Mouse (Mus musculus) intestine, postnatal 0 days (tissue): ENCODE results near the gene 4930562C15Rik. TPM values are rescaled to one million over a fixed set of nuclear protein-coding genes. Genes with fewer than 3 reads are reported as not detected.

ENCODE experiments used
- ATAC-seq: fragments of 200-750 bp; cut with Nextera tagmentation; 2 replicates; pipeline ENCODE4 v1.8.0; 2017; ENCODE audit warnings: mild to moderate bottlenecking, moderate TSS enrichment, moderate library complexity
- H3K27ac ChIP-seq: fragments of 300-500 bp; sonication (generic); 2 replicates; pipeline ENCODE4 v1.5.1; 2014; ENCODE audit warnings: mild to moderate bottlenecking, low read depth, low read length, moderate library complexity
- H3K27me3 ChIP-seq: fragments of 300-500 bp; sonication (generic); replicated peaks from 2 replicates; pipeline ENCODE4 v1.6.1; 2014; ENCODE audit warnings: low read length, mixed read lengths; ENCODE audit not compliant: control insufficient read depth, insufficient read depth
- H3K36me3 ChIP-seq: fragments of 300-500 bp; sonication (generic); 2 replicates; pipeline ENCODE4 v1.6.1; 2014; ENCODE audit warnings: mild to moderate bottlenecking, moderate library complexity; ENCODE audit not compliant: control insufficient read depth, insufficient read depth
- H3K4me1 ChIP-seq: fragments of 300-500 bp; sonication (generic); replicated peaks from 2 replicates; pipeline ENCODE4 v1.6.1; 2014; ENCODE audit warnings: antibody characterized with exemption, low read length, mixed read lengths; ENCODE audit not compliant: control insufficient read depth, insufficient read depth
- H3K4me2 ChIP-seq: fragments of 300-500 bp; sonication (generic); replicated peaks from 2 replicates; pipeline ENCODE4 v1.6.1; 2014; ENCODE audit warnings: low read depth, mild to moderate bottlenecking, moderate library complexity
- H3K4me3 ChIP-seq: fragments of 300-500 bp; sonication (generic); 2 replicates; pipeline ENCODE4 v1.5.1; 2014; ENCODE audit warnings: low read depth, low read length
- H3K9ac ChIP-seq: fragments of 300-500 bp; sonication (generic); 2 replicates; pipeline ENCODE4 v1.6.1; 2014; ENCODE audit warnings: mild to moderate bottlenecking, low read depth, low read length
- H3K9me3 ChIP-seq: fragments of 300-500 bp; sonication (generic); 2 replicates; pipeline ENCODE4 v1.6.1; 2016; ENCODE audit warnings: mixed run types; ENCODE audit not compliant: control insufficient read depth
- CTCF ChIP-seq: sonication (generic); IDR thresholded peaks from 2 replicates; pipeline ENCODE4 v1.5.1; 2016; ENCODE audit warnings: low read depth, mild to moderate bottlenecking, control low read depth, antibody characterized with exemption, moderate library complexity
- WGBS: fragments of 180-500 bp; shearing (Covaris S2); extraction: QIAGEN DNeasy Blood & Tissue Kit; methylation state at CpG from one replicate; pipeline ENCODE4 v1.1.7; 2014; 5-methylcytosine and 5-hydroxymethylcytosine counted together
- polyA plus RNA-seq: library from polyadenylated mRNA; unstranded; fragments of >200 nt; fragmentation: Nextera tagmentation; extraction: Ambion mirVana; gene quantifications from 2 replicates; pipeline ENCODE4 v1.2.1, GENCODE M21; 2015

Gene 4930562C15Rik
- polyA plus RNA-seq, 1 experiment from 2014 or later: not detected

DNA sequence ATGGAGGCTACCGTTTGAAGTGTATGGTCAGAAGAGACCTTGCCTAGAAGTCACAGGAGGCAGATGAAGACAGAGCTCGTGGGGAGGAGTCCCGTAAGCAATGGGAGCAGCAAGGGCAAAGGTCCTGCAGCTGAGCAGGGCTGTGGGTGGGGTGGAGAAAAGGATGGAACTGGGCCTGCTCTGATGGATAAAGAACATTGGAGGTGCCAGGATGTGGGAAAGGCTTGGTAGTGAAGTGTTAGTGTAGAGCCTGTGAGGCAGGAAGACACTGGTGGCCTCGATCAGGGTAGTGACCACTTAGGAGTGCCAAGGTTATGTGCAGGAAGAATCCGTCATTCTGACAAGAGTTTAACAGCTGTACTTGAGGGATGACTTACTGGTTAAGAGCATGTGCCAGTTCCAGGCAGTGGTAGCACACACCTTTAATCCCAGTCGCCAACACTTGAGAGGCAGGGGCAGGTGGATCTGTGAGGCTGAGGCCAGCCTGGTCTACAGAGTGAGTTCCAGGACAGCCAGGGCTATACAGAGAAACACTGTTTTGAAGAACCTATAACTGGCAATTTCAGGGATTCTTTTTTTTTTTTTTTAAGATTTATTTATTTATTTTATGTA, 68.4 kb downstream of the 4930562C15Rik start:
- no peak overlapping the region for H3K27ac ChIP-seq
- H3K36me3 ChIP-seq: 0 out of 2 replicates have a peak, but pooled peaks cover 13% of the 10 kb centered on the region
- no peak for TF ChIP-seq CTCF
- no peaks in the 10 kb centered on the region for H3K27me3 ChIP-seq
- no peaks in the 10 kb centered on the region for H3K4me1 ChIP-seq
- no peak overlapping the region for H3K4me3 ChIP-seq
- no peak overlapping the region for H3K4me2 ChIP-seq
- H3K9ac ChIP-seq: no peak overlapping the region
- no peaks in the 10 kb centered on the region for H3K9me3 ChIP-seq
- ATAC-seq: peak; percentile 72
- WGBS: 39% methylated on average over 6 of the region's 6 CpGs

DNA sequence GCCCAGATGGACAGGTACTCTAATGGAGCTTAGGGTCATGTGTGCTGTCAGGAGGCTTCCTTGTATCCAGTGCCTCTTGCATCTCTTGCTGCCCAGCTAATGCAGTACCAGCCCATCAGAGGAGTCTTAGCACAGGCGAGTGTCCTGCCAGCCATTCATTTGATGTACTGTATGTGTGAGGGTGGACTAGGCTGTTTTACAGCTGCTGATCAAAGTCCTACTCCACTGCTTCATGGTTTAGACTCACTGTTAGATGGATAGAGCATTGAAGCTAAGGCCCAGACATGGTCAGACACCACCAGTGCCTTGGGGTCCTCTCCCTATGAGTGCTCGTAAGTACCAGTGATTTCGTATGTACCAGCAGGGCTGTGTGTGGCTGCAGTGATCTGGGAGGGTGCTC, 69.7 kb downstream of the 4930562C15Rik start:
- no peak overlapping the region for H3K4me2 ChIP-seq
- H3K4me3 ChIP-seq: no peak overlapping the region
- H3K36me3 ChIP-seq: peaks cover 23% of the 10 kb centered on the region
- 74% methylated on average over 3 of the region's 3 CpGs for WGBS
- H3K27ac ChIP-seq: no peak overlapping the region
- no peaks in the 10 kb centered on the region for H3K4me1 ChIP-seq
- H3K9me3 ChIP-seq: no peaks in the 10 kb centered on the region
- peak; percentile 61 for ATAC-seq
- no peak for TF ChIP-seq CTCF
- no peak overlapping the region for H3K9ac ChIP-seq
- no peaks in the 10 kb centered on the region for H3K27me3 ChIP-seq

DNA sequence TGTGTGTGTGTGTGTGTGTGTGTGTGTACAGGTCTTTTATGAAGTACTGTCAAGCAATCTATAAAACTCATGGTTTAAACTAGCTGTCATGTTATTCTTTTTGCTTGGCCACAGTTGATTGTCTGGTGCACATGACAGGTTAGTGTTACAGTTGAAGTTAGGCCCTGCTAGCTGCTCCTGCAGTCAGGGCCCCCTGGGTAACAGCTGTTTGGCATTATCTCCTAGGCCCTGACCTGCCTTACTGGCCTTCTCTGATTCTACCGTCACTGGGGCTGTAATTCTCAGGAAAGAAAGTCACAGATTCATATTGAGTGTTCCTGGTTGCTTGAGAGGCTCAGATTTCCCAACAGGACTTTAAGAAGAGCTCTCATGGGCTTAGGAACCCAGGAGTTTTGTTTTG, 70.4 kb downstream of the 4930562C15Rik start:
- WGBS: 52% methylated on average over 1 of the region's 1 CpGs
- no peaks in the 10 kb centered on the region for H3K4me1 ChIP-seq
- H3K4me2 ChIP-seq: no peak overlapping the region
- no peak for ATAC-seq
- no peak for TF ChIP-seq CTCF
- no peaks in the 10 kb centered on the region for H3K27me3 ChIP-seq
- H3K9me3 ChIP-seq: no peaks in the 10 kb centered on the region
- H3K36me3 ChIP-seq: peaks cover 27% of the 10 kb centered on the region
- H3K9ac ChIP-seq: no peak overlapping the region
- H3K27ac ChIP-seq: no peak overlapping the region
- no peak overlapping the region for H3K4me3 ChIP-seq

DNA sequence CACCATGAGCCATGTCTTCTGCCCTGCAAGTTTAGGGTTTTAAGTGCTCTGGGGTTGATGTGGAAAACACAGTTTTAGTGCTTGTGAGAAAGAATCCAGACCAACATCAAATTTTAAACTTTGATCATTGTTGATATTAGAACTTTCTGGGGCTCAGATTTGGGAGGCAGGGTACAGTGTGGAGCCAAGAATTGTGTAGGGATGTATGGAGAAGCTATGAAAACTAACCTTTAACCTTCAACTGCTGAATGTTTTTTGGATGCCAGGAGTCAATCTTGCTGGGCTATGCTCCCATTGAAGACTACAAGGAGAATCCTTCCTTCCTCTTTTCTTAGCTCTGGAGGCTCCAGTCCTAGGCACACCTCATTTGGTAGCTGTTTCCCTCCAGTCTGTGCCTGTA, 71.3 kb downstream of the 4930562C15Rik start:
- H3K4me3 ChIP-seq: no peak overlapping the region
- H3K9ac ChIP-seq: no peak overlapping the region
- no peaks in the 10 kb centered on the region for H3K27me3 ChIP-seq
- H3K27ac ChIP-seq: no peak overlapping the region
- ATAC-seq: no peak
- H3K36me3 ChIP-seq: peaks cover 31% of the 10 kb centered on the region
- no peaks in the 10 kb centered on the region for H3K9me3 ChIP-seq
- no peak for TF ChIP-seq CTCF
- no peak overlapping the region for H3K4me2 ChIP-seq
- H3K4me1 ChIP-seq: no peaks in the 10 kb centered on the region

DNA sequence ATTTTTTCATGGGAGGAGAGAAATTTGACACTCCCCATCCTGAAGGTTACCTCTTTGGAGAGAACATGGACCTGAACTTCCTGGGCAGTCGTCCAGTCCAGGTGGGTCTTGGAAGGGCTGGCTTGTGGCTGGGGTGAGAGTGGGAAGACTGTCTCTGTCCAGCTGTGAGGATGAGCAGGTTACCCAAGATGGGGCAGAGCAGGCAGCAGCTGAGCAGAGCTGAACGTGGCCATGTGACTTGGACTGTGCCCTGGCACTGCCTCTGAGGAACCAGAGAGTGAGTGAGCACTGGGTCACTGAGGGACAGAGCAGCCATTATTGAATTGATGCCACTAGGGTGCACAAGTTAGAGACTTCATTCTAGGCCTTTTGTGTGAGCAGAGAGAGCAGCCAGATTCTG, 72.2 kb downstream of the 4930562C15Rik start:
- ATAC-seq: no peak
- no peak for TF ChIP-seq CTCF
- Histone ChIP-seq H3K27ac (no peak overlapping the region; the same call in 1 of the 2 replicates), H3K27me3 (no peaks in the 10 kb centered on the region), H3K9me3 (no peaks in the 10 kb centered on the region), H3K4me2 (no peak overlapping the region), H3K9ac (no peak overlapping the region), H3K4me1 (no peaks in the 10 kb centered on the region), H3K36me3 (peaks cover 37% of the 10 kb centered on the region), H3K4me3 (no peak overlapping the region)
- WGBS: 53% methylated on average over 2 of the region's 2 CpGs

DNA sequence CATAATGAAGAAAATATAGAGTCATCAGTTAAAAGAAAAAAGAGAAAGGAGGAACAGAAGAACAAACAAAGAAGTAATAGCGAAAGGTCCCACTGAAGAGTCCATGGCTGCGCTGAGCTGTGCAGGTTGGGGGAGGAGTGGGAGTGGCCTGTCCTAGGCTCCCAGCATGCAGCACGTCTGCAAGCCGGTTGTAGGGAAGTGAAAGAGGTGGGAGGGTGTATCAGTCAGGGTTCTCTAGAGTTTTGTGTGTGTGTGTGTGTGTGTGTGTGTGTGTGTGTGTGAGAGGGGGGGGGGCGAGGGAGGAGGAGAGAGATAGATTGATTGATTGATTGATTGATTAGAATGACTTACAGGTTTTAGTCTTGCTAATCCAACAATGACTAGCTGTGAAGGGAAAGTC, 72.8 kb downstream of the 4930562C15Rik start:
- no peak for TF ChIP-seq CTCF
- WGBS: 55% methylated on average over 5 of the region's 5 CpGs
- no peak for ATAC-seq
- H3K36me3 ChIP-seq: peaks cover 43% of the 10 kb centered on the region
- H3K4me2 ChIP-seq: no peak overlapping the region
- H3K9ac ChIP-seq: no peak overlapping the region
- no peaks in the 10 kb centered on the region for H3K9me3 ChIP-seq
- no peaks in the 10 kb centered on the region for H3K4me1 ChIP-seq
- no peaks in the 10 kb centered on the region for H3K27me3 ChIP-seq
- H3K27ac ChIP-seq: no peak overlapping the region
- no peak overlapping the region for H3K4me3 ChIP-seq

DNA sequence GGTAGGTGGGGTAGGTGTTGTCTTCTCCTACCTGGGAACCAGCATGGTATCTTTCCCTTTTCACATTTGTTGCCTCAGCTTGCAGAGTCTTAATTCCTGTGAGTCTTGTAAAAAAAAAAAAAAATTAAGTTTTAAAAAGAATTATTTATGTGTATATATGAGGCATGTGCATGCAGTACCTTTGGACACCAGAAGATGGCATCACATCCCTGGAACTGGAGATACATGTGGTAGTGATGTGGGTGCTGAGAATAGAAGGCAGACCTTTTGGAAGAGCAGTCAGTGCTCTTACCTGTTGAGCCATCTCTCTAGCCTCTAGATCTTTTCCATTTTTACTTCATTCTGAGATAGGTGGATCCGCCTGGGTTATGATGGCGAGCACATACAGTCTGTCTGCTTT, 74.5 kb downstream of the 4930562C15Rik start:
- no peak overlapping the region for H3K27ac ChIP-seq
- no peak overlapping the region for H3K9ac ChIP-seq
- 97% methylated on average over 2 of the region's 2 CpGs for WGBS
- H3K36me3 ChIP-seq: peaks cover 58% of the 10 kb centered on the region
- ATAC-seq: no peak
- H3K4me1 ChIP-seq: no peaks in the 10 kb centered on the region
- no peak overlapping the region for H3K4me2 ChIP-seq
- H3K27me3 ChIP-seq: no peaks in the 10 kb centered on the region
- no peak overlapping the region for H3K4me3 ChIP-seq
- no peaks in the 10 kb centered on the region for H3K9me3 ChIP-seq
- peak; percentile 63 for TF ChIP-seq CTCF
